Mouse (Mus musculus) ES-E14 (cell line): ENCODE measurements around the gene Meis3. TPM values are rescaled to one million over a fixed set of nuclear protein-coding genes. Genes with fewer than 3 reads are reported as not detected.

ENCODE experiments used
- DNase-seq: peaks from one replicate; pipeline ENCODE4 v3.0.0-alpha.2; 2013; ENCODE audit warnings: low read depth, low spot score
- H3K27ac ChIP-seq: 2 replicates; pipeline ENCODE4 v1.5.1; 2012; ENCODE audit warnings: low read depth, mild to moderate bottlenecking, low read length, moderate library complexity, mixed read lengths; ENCODE audit not compliant: poor library complexity, insufficient read depth, severe bottlenecking
- H3K36me3 ChIP-seq: 2 replicates; pipeline ENCODE4 v1.6.1; 2012; ENCODE audit warnings: mild to moderate bottlenecking, low read length, moderate library complexity, mixed read lengths; ENCODE audit not compliant: control insufficient read depth, poor library complexity, insufficient read depth, severe bottlenecking
- H3K4me1 ChIP-seq, 2 experiments: fragments of 150-350 bp in 1 of 2; sonication (generic) in 1 of 2; 2 replicates each; pipeline ENCODE4 v1.6.1; 2012; ENCODE audit warnings: low read length in 2 of 2, mild to moderate bottlenecking in 1 of 2, mixed read lengths in 1 of 2; ENCODE audit not compliant: control insufficient read depth in 2 of 2, insufficient read depth in 2 of 2, poor library complexity in 1 of 2
- H3K4me3 ChIP-seq, 2 experiments: fragments of 150-350 bp in 1 of 2; sonication (generic) in 1 of 2; 2 replicates each; pipeline ENCODE4 v1.5.1; 2012; ENCODE audit warnings: low read length in 2 of 2, low read depth in 1 of 2, mild to moderate bottlenecking in 1 of 2, mixed read lengths in 1 of 2; ENCODE audit not compliant: insufficient read depth in 1 of 2, poor library complexity in 1 of 2, severe bottlenecking in 1 of 2
- H3K9ac ChIP-seq: 2 replicates; pipeline ENCODE4 v1.6.1; 2012; ENCODE audit warnings: low read depth, mild to moderate bottlenecking, low read length, mixed read lengths; ENCODE audit not compliant: poor library complexity, insufficient read depth, severe bottlenecking
- H3K9me3 ChIP-seq: fragments of 150-350 bp; sonication (generic); 2 replicates; pipeline ENCODE4 v1.6.1; 2012; ENCODE audit warnings: low read depth, mild to moderate bottlenecking, low read length; ENCODE audit not compliant: control insufficient read depth, insufficient read depth
- CHD2 ChIP-seq: IDR thresholded peaks from 2 replicates; pipeline ENCODE4 v1.6.1; 2014; ENCODE audit warnings: mild to moderate bottlenecking, low read depth, low read length, inconsistent platforms
- HCFC1 ChIP-seq: IDR thresholded peaks from 2 replicates; pipeline ENCODE4 v1.6.1; 2012; ENCODE audit warnings: low read length, inconsistent platforms, borderline replicate concordance; ENCODE audit not compliant: insufficient read depth
- MAFK ChIP-seq: IDR thresholded peaks from 2 replicates; pipeline ENCODE4 v1.6.1; 2014; ENCODE audit warnings: mild to moderate bottlenecking, low read depth, low read length, inconsistent platforms; ENCODE audit not compliant: insufficient read depth
- ZC3H11A ChIP-seq: IDR thresholded peaks from 2 replicates; pipeline ENCODE4 v1.6.1; 2012; ENCODE audit warnings: low read depth, mild to moderate bottlenecking, inconsistent platforms, low read length, borderline replicate concordance
- ZNF384 ChIP-seq: IDR thresholded peaks from 2 replicates; pipeline ENCODE4 v1.6.1; 2012; ENCODE audit warnings: low read depth, low read length, inconsistent platforms
- in situ Hi-C, 2 experiments: fragments of 600-800 bp; cut with MboI; formaldehyde crosslinking; loops; one replicate each; pipeline ENCODE4 v1.15.1; 2025; ENCODE audit warnings: low sequenced_read_pairs in 2 of 2, inconsistent platforms in 1 of 2; ENCODE audit not compliant: unreplicated experiment in 2 of 2
- total RNA-seq: library from RNA; depleted of rRNA; stranded (reverse); fragments of 300-350 nt; gene quantifications from 2 replicates; pipeline ENCODE4 v1.2.3, GENCODE M21; 2012

The Meis3 gene
- total RNA-seq, 1 experiment: 3.8 TPM

GRCm38 (mm10) chr7:16173146-16173545 lies 1.7 kb upstream of the Meis3 start:
- no peaks in the 10 kb centered on the region for H3K9me3 ChIP-seq
- H3K36me3 ChIP-seq: no peaks in the 10 kb centered on the region
- H3K4me1 ChIP-seq: peaks cover 0 to 3% of the 10 kb centered on the region in 2 experiments; a peak in 2 of 4 replicates
- no peak overlapping the region for H3K4me3 ChIP-seq
- in situ Hi-C loops: no loop called here
- TF ChIP-seq ZNF384: no peak
- TF ChIP-seq CHD2: no peak
- TF ChIP-seq MAFK: no peak
- TF ChIP-seq HCFC1: no peak
- no peak for TF ChIP-seq ZC3H11A
- H3K9ac ChIP-seq: no peak overlapping the region
- H3K27ac ChIP-seq: no peak overlapping the region
- no peak for DNase-seq

GRCm38 (mm10) chr7:16175542-16175931 lies 647 bp downstream of the Meis3 start:
- Histone ChIP-seq H3K9me3 (no peaks in the 10 kb centered on the region), H3K27ac (no peak overlapping the region), H3K4me3 (peak overlapping the region; percentile 66 to 80), H3K9ac (peak overlapping the region; percentile 66), H3K4me1 (peaks cover 0 to 3% of the 10 kb centered on the region in 2 experiments; a peak in 2 of 4 replicates), H3K36me3 (no peaks in the 10 kb centered on the region)
- TF ChIP-seq MAFK (no peak), ZC3H11A (no peak), CHD2 (no peak)
- in situ Hi-C loops: no loop called here
- DNase-seq: no peak

- Histone ChIP-seq H3K4me1 (peaks cover 0 to 3% of the 10 kb centered on the region in 2 experiments; a peak in 2 of 4 replicates), H3K9me3 (no peaks in the 10 kb centered on the region), H3K9ac (no peak overlapping the region), H3K4me3 (no peak overlapping the region), H3K27ac (no peak overlapping the region), H3K36me3 (no peaks in the 10 kb centered on the region)
- in situ Hi-C loops: no loop called here
- DNase-seq: no peak
- TF ChIP-seq ZNF384 (no peak), HCFC1 (peak; percentile 64; the same call in 1 of the 2 replicates)
Observed at GRCm38 (mm10) chr7:16178114-16178513, 3.2 kb downstream of the Meis3 start.

GRCm38 (mm10) chr7:16183663-16184062 lies 8.8 kb downstream of the Meis3 start:
- DNase-seq: peak; percentile 49
- H3K4me3 ChIP-seq: no peak overlapping the region
- no peaks in the 10 kb centered on the region for H3K9me3 ChIP-seq
- in situ Hi-C loops: no loop called here
- H3K36me3 ChIP-seq: no peaks in the 10 kb centered on the region
- no peaks in the 10 kb centered on the region; a peak in 1 of 4 replicates for H3K4me1 ChIP-seq
- H3K9ac ChIP-seq: no peak overlapping the region
- TF ChIP-seq HCFC1: no peak
- no peak for TF ChIP-seq CHD2
- no peak for TF ChIP-seq ZNF384
- TF ChIP-seq MAFK: no peak
- TF ChIP-seq ZC3H11A: no peak
- no peak overlapping the region for H3K27ac ChIP-seq

- H3K27ac ChIP-seq: no peak overlapping the region; the same call in 1 of the 2 replicates
- in situ Hi-C loops: no loop called here
- no peak for TF ChIP-seq ZNF384
- TF ChIP-seq MAFK: no peak
- no peak for TF ChIP-seq HCFC1
- no peak for DNase-seq
- H3K36me3 ChIP-seq: no peaks in the 10 kb centered on the region
- no peak overlapping the region for H3K4me3 ChIP-seq
- H3K9ac ChIP-seq: no peak overlapping the region
- H3K9me3 ChIP-seq: no peaks in the 10 kb centered on the region
- H3K4me1 ChIP-seq: peaks cover 0 to 3% of the 10 kb centered on the region in 2 experiments; a peak in 2 of 4 replicates
Observed at GRCm38 (mm10) chr7:16187494-16187893, 12.6 kb downstream of the Meis3 start.
